Mouse (Mus musculus) MN1 (cell line): ENCODE measurements around the gene Wee2.

ENCODE experiments used
- DNase-seq: peaks from one replicate; pipeline ENCODE4 v3.0.0-alpha.2; 2016; ENCODE audit warnings: low spot score

Gene Wee2

DNA sequence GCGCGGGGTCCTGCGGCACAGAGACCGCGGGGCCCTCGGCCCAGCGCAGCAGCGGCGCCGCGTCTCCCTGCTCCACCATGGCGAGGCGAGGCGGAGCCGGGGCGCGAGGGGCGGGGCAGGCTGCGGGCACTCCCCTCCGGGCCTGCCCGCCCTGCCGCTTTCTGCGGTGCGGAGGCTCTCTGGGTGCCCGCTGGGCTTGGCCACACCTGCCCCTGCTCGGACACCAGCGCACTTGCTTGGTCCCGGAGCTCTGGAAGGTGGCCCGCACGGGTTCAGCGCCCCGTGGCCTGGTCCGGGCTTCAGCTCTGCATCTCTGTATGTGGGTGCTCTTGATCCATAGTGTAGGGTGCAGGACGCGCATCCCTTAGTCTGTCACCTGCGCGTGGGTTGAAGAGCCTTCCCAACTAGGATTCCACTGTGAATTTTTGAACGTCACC, 2.8 kb upstream of the Wee2 start, which contains the start of gene E330009J07Rik:
E330009J07Rik (minus strand) TSS at position 89 of the 437 bp plus-strand sequence.
- DNase-seq: peak; percentile 79

GRCm38 (mm10) chr6:40439731-40440130, 843 bp downstream of the Wee2 start:
- no peak for DNase-seq

GRCm38 (mm10) chr6:40441276-40441675, 2.4 kb downstream of the Wee2 start:
- DNase-seq: peak; percentile 7

GRCm38 (mm10) chr6:40441755-40442154, 2.9 kb downstream of the Wee2 start:
- no peak for DNase-seq

GRCm38 (mm10) chr6:40443281-40443928, 4.5 kb downstream of the Wee2 start:
- DNase-seq: no peak

DNA sequence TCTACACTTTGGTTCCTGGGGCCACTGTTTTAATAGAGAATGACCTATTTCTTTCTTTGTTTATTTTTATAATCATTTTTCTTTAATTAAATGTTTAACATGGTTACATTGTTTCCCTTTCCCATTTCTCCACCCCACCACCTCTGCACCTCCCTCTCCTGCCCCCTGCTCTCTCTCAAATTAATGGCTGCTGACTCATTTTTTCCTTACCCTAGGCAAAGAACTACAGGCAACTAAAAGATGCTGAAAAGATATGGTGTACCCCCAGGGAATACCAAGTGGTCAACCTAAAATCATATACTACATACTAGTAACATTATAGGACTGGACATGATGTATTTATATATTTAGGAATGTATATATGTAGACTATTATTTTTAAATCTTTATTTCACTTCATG, 9.7 kb downstream of the Wee2 start:
- no peak for DNase-seq

- no peak for DNase-seq
These were observed 15.7 kb downstream of the Wee2 start for GRCm38 (mm10) chr6:40454436-40455041.

- no peak for DNase-seq
These were observed 26.8 kb downstream of the Wee2 start for GRCm38 (mm10) chr6:40465710-40466109.

DNA sequence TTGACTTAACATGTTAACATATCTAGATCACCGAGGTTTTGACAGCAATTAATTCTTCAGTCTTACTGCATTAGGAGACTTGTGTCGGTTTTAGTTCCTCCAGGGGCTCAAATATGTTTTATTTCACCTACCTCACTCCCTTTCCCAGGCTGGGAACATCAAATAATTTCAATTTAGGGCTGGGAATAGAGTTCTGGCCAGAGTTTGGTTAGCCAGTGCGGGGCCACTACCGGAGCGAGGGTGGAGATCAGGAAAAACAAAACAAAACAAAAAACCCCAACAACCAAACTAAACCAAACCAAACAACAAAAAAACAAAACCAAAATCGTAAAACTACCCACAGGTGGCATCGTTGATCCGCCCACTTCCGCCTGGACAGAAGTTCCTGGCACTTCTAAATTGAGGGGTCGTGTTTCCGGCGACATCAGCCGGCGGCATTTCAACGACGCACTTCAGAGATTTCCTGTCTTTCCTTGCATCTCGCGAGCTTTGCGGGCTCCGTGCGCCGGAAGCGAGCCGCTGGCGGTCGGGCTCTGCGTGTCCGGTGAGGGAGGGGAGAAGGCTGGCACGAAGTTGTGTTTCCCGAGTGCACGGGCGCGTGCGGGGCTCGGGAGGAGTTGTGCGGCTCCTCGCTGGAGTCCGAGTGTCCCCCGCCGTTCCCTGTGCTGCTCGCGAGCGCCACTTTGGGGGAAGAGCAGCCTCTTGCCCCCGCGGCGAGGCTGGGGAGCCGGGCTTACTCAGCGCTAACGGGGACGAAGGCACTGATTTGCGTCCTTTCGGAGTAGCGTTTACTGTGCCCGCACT, 32.2 kb downstream of the Wee2 start, which contains the start of gene Ssbp1:
Ssbp1 (plus strand) TSS at position 437 of the 804 bp plus-strand sequence.
- DNase-seq: peak; percentile 95

GRCm38 (mm10) chr6:40471720-40472010, 32.8 kb downstream of the Wee2 start:
- no peak for DNase-seq

DNA sequence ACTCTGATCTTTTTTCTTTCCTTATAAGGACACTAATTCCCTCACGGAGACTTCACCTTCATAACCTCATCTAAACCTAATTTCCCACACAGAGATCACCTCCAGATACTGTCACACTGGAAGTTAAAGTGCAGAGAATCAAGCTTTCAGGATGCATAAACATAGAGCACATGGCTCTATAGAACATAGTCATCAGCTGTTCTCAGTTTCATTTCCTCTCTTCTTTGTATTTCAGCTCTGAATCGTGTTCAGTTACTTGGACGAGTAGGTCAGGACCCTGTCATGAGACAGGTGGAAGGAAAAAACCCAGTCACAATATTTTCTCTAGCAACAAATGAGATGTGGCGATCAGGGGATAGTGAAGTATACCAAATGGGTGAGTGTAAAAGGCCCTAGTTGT, 37.2 kb downstream of the Wee2 start:
- DNase-seq: no peak

DNA sequence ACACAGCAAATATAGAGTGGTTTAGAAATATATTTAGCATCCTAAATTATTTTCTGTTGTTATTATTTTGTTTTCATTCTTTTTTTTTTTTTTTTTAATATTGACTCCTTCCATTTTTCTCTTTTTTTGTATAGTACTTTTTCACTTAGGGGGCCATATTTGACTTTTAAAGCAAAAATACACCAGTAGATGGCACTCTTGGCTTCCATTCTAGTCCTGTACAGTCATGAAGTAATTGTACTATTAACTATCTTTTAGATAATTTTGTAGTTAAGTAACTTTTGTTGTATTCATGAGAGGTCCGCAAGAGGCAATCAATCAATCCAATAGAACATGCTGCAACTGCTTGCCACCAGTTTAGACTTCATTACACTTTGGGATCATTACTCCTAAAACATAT, 40.8 kb downstream of the Wee2 start:
- DNase-seq: peak; percentile 24

GRCm38 (mm10) chr6:40482318-40482717, 43.4 kb downstream of the Wee2 start:
- DNase-seq: no peak

DNA sequence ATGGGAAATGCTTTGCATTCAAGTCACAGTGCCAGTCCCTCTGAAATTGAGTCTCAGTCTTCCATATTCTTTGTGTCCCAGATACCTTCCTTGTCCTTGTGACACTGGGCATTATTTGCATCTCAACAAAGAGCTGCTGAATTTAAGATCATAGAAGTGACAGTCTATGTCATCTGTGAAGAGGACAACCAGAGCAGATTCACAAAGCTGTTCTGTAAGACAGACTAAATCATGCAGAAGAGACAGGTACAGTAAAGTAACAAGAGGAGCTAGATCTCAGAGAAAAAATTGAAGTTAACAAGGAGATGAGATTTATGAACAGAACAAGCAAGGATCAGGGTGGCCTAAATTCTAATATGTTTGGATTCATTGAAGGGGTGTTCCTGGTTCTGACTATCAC, 52.0 kb downstream of the Wee2 start, which contains the start of gene Tas2r137:
Tas2r137 (plus strand) TSS at position 301 of the 400 bp plus-strand sequence.
- DNase-seq: no peak

- DNase-seq: no peak
These were observed 54.3 kb downstream of the Wee2 start, which contains the start of gene Tas2r108 for GRCm38 (mm10) chr6:40493229-40493628. Gene Tas2r108, plus strand, starts transcription at chr6:40493529.
